Mouse (Mus musculus) urinary bladder, adult 18-20 months (tissue): ENCODE data around the gene Prom1.

Experiments
- DNase-seq, 2 experiments: peaks; one replicate each; pipeline ENCODE4 v3.0.0; 2022; ENCODE audit warnings: low spot score in 2 of 2, mixed read lengths in 2 of 2

Prom1 gene

DNA sequence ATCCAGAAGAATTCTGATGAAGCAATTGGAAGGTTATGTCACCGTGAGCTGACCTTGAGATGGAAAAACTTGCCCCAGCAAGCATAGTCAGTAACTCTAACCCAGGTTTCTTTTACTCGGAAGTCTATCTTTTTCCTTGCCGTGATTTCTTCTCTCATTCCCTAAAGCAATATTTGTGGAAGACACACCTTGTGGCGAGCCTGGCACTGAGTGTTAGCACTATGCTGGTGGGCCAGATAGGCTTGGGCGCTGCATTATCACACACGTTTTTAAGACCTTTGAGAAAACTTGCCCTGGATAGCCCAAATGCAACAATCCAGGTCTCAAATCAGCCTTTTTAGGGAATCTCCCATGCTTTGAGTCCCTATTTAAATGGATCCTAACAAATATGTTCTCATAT, 127.7 kb downstream of the Prom1 start:
- no peak for DNase-seq

DNA sequence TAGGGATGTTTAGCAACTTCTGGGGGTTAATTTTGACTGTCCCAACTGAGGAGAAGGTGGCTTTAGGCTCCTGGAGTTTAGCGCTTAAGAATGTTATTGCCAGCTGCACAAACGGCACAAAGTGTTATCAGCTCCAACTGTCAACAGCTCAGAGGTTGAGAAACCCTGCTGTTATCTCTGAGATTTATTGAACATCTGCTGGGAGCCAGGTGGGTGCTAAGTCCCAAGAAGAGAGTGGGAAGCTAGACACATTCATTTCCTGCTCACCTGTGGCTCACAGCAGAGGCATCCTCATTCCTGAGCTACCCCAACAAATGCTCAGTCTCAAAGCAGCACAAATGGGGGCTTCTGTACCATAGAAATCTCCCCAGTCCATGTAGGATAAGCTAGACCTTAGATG, 130.7 kb downstream of the Prom1 start:
- no peak for DNase-seq

DNA sequence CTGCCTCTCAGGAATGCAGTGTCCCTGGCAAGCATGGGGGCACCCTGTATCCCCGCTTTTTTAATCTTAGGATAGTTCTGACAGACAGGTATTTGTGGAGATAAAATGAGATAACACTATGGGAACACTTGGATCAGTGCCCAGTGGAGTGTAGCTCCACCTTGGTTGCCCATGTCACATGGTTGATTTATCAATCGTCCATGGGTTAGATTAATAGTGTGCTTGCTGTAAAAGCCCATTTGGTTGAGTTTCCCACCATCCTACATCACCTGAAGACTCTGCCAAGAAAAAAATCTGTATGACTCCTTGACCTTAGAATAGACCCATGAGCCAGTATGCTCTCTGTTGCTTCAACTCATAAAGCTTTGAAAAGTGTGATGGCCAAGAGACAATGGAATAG, 131.3 kb downstream of the Prom1 start:
- DNase-seq: no peak

DNA sequence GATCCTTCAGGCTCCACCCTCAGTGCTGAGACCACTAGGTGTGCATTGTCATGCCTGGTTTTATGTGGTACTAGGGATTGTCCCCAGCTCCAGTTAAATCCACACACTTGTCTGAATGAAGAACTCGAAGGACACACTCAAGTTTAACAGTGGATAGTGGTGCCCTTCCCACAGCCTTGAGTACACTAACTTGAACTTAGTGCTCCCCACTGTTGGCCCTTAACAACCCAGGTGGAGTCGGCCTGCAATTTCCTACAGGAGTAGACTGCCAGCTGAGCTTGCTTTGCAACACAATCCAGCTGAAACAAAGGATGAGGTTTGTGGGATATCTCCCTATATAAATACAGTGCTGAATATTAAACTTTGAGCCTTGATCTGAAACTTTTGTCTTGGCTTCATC, 133.2 kb downstream of the Prom1 start:
- DNase-seq: no peak

DNA sequence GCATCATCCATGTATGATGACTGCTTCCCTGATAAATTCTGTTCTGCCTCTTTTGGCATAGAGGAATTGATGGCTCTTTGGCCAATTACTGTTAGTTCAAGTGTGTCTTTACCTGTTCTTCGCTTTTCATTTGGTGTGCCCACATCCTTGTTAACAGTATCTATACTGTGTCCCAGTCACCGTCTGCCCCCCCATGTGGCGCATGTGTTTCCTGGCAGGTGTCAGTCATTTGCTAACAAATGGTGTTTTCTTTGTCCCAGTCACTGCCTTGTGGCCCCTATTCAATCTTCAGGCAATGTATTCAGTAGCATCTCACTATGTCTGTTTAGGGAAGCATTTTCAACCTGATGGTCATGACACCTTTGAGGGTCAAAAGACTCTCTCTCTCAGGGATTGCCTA, 140.8 kb downstream of the Prom1 start:
- DNase-seq: no peak

DNA sequence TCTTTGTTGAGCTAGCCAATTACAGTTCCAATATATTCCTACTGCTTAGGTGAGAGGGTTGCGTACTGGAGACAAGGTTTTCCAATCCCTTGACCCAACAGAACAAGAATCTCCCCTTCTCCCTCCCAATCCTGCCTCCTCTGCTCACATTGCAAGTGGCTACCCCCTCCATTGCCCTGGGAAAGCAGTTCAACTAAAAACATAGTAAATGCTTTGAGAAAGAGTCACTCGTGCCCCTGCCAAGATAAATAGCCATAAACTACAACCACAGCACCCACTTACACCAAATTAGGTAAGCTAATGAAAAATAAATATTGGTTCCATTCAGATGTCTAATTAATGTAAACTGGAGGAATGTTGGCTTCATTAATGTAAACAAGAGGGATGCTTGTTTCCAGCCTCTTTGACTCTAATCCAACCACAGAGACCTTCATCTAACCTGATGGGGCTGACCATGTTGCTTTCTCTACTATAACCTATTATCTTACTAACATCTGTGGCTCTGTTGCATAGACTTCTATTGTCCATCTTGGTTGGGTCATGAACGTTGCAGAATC, 141.9 kb downstream of the Prom1 start:
- DNase-seq: no peak

DNA sequence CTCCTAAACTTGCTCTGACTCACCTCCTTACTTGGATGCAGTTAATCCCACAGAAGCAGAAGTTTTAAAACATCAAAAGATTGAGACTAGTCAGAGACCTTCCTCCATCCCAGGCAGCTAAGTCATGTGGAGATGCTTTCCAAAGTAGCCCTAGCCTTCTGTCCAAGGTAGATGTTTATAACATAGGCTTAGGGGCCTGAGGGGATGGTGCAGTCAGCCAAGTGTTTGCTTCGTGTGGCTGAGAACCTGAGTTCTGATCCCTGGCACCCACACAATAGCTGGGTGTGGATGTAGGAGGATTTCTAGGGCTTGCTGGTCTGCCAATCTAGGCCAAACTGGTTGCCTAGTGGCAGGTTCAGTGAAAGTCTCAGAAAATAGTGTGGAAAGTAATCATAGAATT, 148.6 kb downstream of the Prom1 start:
- no peak for DNase-seq

DNA sequence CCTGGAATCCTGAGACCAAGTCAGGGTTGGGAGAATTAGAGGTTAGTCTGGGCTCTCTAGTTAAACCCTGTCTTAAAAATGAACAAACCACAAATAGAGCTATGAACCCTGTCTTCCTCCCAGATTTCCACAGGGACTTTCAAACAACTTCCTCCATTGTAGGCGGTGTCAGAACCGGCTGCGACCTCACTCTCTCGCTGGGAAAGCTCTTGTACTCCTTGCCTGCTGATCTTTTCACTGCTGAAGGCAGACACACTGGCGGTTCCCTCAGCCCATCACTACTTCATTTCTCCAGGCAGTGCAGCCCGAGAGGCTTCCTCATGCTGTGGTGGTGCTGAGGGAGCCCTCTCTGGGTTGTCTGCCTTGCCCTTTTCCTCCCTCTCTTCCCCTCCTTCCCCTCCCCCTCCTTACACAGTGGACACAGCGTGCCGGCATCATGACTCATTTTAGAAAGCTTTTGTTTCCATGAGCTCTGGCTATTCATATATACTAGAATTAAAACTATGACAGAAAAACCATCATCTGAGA, 153.0 kb downstream of the Prom1 start:
- peak; percentile 45 to 52 for DNase-seq

DNA sequence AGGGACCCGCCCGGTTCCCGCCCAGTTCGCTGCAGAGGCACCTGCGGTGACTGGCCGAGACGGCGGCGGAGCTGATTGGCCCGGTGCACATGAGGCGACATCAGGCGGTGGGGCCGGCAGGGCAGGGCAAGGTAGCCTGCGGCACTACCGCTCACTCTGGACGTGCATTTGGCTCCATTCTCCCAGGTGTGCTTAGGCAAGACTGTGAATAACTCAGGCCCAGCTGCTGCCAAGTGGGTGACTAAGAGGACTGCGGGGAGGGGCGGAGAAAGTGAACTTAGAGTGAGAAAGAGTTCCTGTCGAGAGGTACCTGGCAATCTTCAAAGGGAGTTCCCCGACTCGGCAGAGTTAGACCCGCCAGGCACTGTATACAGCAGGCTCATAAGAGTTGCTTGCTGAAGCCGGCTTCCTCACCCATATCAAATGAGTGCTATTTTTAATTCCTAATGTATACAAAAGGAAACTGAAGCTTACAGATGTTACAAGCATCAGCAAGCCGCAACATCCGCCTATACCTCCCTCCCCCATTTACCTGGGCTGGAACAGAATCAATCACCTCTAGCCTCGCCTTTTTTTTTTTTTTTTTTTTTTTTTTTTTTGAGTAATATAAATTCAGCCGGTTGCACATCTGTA, 153.6 kb downstream of the Prom1 start:
- peak; percentile 64 to 80 for DNase-seq

DNA sequence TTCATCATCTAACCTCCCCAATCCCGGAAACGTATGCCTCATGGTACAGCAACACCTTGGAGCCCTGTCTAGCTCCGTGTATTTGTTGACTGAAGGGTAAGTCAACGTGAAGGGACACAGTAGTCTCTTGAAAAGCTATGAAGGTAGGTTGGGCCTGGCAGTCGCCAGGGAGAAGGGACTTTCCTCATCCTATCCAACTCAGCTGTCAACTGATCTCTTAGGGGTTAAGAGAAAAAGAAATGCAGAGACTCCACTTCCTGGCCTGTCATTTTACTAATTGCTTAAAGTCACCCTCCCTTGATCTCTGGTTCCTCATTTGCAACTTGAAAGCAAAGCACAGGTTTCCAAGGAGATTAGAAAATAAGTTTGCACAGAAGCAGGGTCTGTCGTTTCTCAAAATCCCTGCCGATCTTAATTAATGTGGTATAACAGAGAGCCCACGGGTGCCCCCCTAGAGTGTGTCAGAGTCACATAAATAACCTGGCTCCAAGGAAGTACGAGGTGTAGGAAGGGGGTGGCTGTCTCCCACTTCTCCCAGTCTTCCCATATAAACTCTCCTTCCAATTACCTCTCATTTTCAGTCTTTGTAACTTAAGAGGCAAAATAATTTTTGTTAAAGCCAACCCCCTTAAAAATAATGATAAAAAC, 154.4 kb downstream of the Prom1 start:
- no peak for DNase-seq
